In genomic region chr9:106211680-106212593, GRCm38 (mm10) we compare ENCODE assay signal across 8 mouse cellular contexts. TPM values are rescaled to one million over a fixed set of nuclear protein-coding genes. Genes with fewer than 3 reads are reported as not detected.
DNase-seq lines count a peak whose midpoint lies in the region; ATAC-seq and TF ChIP-seq lines count a peak whose summit lies in the region.

No protein-coding gene starts in this region.

- peaks cover 64% of the 10 kb centered on the region for H3K36me3 ChIP-seq in embryonic facial prominence, embryonic 10.5 days (replicated peaks)
- no peaks in the 10 kb centered on the region for H3K36me3 ChIP-seq in heart, adult 2 months (ENCODE audit: control insufficient read depth, insufficient read depth, low read length)
- H3K36me3 ChIP-seq in kidney, adult 2 months (ENCODE audit: control insufficient read depth, insufficient read depth, low read length): peaks cover 2% of the 10 kb centered on the region; the same call in 1 of the 2 replicates
- peaks cover 15% of the 10 kb centered on the region; the same call in 1 of the 2 replicates for H3K36me3 ChIP-seq in liver, embryonic 11.5 days (ENCODE audit: control insufficient read depth, insufficient read depth, low read length)
- peaks cover 32% of the 10 kb centered on the region for H3K36me3 ChIP-seq in stomach, embryonic 14.5 days (ENCODE audit: control insufficient read depth, insufficient read depth, low read length)

- H3K27me3 ChIP-seq in embryonic facial prominence, embryonic 10.5 days (replicated peaks; ENCODE audit: low read depth, poor library complexity, severe bottlenecking): no peaks in the 10 kb centered on the region
- no peaks in the 10 kb centered on the region for H3K27me3 ChIP-seq in heart, adult 2 months (ENCODE audit: control insufficient read depth, insufficient read depth, low read length)
- no peaks in the 10 kb centered on the region for H3K27me3 ChIP-seq in kidney, adult 2 months (replicated peaks; ENCODE audit: control insufficient read depth, insufficient read depth, low read length)
- H3K27me3 ChIP-seq in liver, embryonic 11.5 days (replicated peaks; ENCODE audit: control insufficient read depth, insufficient read depth, low read length): no peaks in the 10 kb centered on the region
- H3K27me3 ChIP-seq in stomach, embryonic 14.5 days (ENCODE audit: control insufficient read depth, insufficient read depth, low read length): no peaks in the 10 kb centered on the region

- H3K4me1 ChIP-seq in embryonic facial prominence, embryonic 10.5 days: peaks cover 15% of the 10 kb centered on the region
- peaks cover 3% of the 10 kb centered on the region; the same call in 1 of the 2 replicates for H3K4me1 ChIP-seq in heart, adult 2 months (ENCODE audit: control insufficient read depth, insufficient read depth, low read length)
- H3K4me1 ChIP-seq in kidney, adult 2 months (ENCODE audit: control insufficient read depth, insufficient read depth, low read length): 0 out of 2 replicates have a peak, but pooled peaks cover 5% of the 10 kb centered on the region
- 0 out of 2 replicates have a peak, but pooled peaks cover 5% of the 10 kb centered on the region for H3K4me1 ChIP-seq in liver, embryonic 11.5 days (replicated peaks; ENCODE audit: control insufficient read depth, insufficient read depth, low read length)
- H3K4me1 ChIP-seq in stomach, embryonic 14.5 days (ENCODE audit: control insufficient read depth, insufficient read depth, low read length): peaks cover 4% of the 10 kb centered on the region; the same call in 1 of the 2 replicates

- peak; percentile 79 for ATAC-seq in liver, embryonic 11.5 days (replicated peaks; ENCODE audit: low FRiP score)
- peak; percentile 64 for ATAC-seq in stomach, embryonic 14.5 days (ENCODE audit: insufficient number of reproducible peaks, insufficient read depth, low FRiP score, low read depth)

- 18% methylated on average over 37 of the region's 37 CpGs for WGBS in embryonic facial prominence, embryonic 10.5 days
- WGBS in heart, adult 2 months: 27% methylated on average over 37 of the region's 37 CpGs
- 22% methylated on average over 37 of the region's 37 CpGs for WGBS in kidney, adult 2 months
- WGBS in liver, embryonic 11.5 days: 32% methylated on average over 37 of the region's 37 CpGs
- WGBS in stomach, embryonic 14.5 days: 22% methylated on average over 37 of the region's 37 CpGs

- DNase-seq in 3134 (ENCODE audit: extremely low read depth, insufficient read length, low spot score): peak; percentile 70
- peak; percentile 94 for DNase-seq in adrenal gland, postnatal 14 days
- peak; percentile 92 for DNase-seq in embryonic facial prominence, embryonic 10.5 days (ENCODE audit: low spot score)
- DNase-seq in heart, adult 2 months: peak; percentile 85 to 87
- DNase-seq in kidney, adult 2 months: peak; percentile 89
- DNase-seq in liver, embryonic 11.5 days (ENCODE audit: low spot score): peak; percentile 84
- peak; percentile 82 to 88 for DNase-seq in natural killer cell, adult 2 months (ENCODE audit: low spot score in 2 of 2)

- peak overlapping the region; percentile 82 for H3K27ac ChIP-seq in embryonic facial prominence, embryonic 10.5 days (replicated peaks)
- peak overlapping the region; percentile 37; the same call in 1 of the 2 replicates for H3K27ac ChIP-seq in heart, adult 2 months
- no peak overlapping the region for H3K27ac ChIP-seq in kidney, adult 2 months (ENCODE audit: insufficient read depth, low read depth, low read length)
- no peak overlapping the region for H3K27ac ChIP-seq in liver, embryonic 11.5 days (ENCODE audit: low read depth, low read length)
- H3K27ac ChIP-seq in stomach, embryonic 14.5 days (ENCODE audit: low read length): peak overlapping the region; percentile 53; the same call in 1 of the 2 replicates

- no peak for TF ChIP-seq POLR2A in heart, adult 2 months (IDR thresholded peaks at IDR 0.05; ENCODE audit: insufficient read depth, low read depth, low read length)
- no peak for TF ChIP-seq POLR2A in kidney, adult 2 months (IDR thresholded peaks at IDR 0.05; ENCODE audit: low read depth, low read length)

- peak overlapping the region; percentile 60 for H3K4me2 ChIP-seq in liver, embryonic 11.5 days
- H3K4me2 ChIP-seq in stomach, embryonic 14.5 days (replicated peaks; ENCODE audit: low read depth, low read length): peak overlapping the region; percentile 41

- peaks cover 5% of the 10 kb centered on the region for H3K79me2 ChIP-seq in heart, adult 2 months (replicated peaks; ENCODE audit: control insufficient read depth, insufficient read depth, low read length)

- H3K9me3 ChIP-seq in embryonic facial prominence, embryonic 10.5 days: no peaks in the 10 kb centered on the region
- no peaks in the 10 kb centered on the region for H3K9me3 ChIP-seq in liver, embryonic 11.5 days (ENCODE audit: control insufficient read depth, low read length)
- H3K9me3 ChIP-seq in stomach, embryonic 14.5 days (ENCODE audit: control insufficient read depth, low read depth, low read length): no peaks in the 10 kb centered on the region

- intact Hi-C loops in heart, adult 2 months (cut with DNase I): loop anchor here (5.0 kb wide), 4 partner anchors 40 to 90 kb away; partner anchors contain the start of genes Glyctk and Wdr82

- H3K4me3 ChIP-seq in embryonic facial prominence, embryonic 10.5 days: peak overlapping the region; percentile 51
- H3K4me3 ChIP-seq in heart, adult 2 months: peak overlapping the region; percentile 5; the same call in 1 of the 2 replicates
- H3K4me3 ChIP-seq in kidney, adult 2 months (ENCODE audit: insufficient read depth, low read depth, low read length): peak overlapping the region; percentile 34
- H3K4me3 ChIP-seq in liver, embryonic 11.5 days (ENCODE audit: low read depth, low read length): peak overlapping the region; percentile 25; the same call in 1 of the 2 replicates
- H3K4me3 ChIP-seq in stomach, embryonic 14.5 days (ENCODE audit: low read depth, low read length): peak overlapping the region; percentile 10; the same call in 1 of the 2 replicates

- TF ChIP-seq CTCF in heart, adult 2 months (IDR thresholded peaks at IDR 0.05): no peak; the same call in 1 of the 2 replicates
- TF ChIP-seq CTCF in kidney, adult 2 months (conservative IDR thresholded peaks at IDR 0.05; ENCODE audit: insufficient read depth, insufficient read length, low read depth, low read length): peak; percentile 99

- peak; percentile 61; the same call in 1 of the 2 replicates for TF ChIP-seq EP300 in heart, adult 2 months (IDR thresholded peaks at IDR 0.05; ENCODE audit: insufficient read depth, low read depth, low read length)

- H3K9ac ChIP-seq in heart, adult 2 months (ENCODE audit: low read depth, low read length): peak overlapping the region; percentile 11
- H3K9ac ChIP-seq in liver, embryonic 11.5 days (ENCODE audit: low read depth, low read length): peak overlapping the region; percentile 39; the same call in 1 of the 2 replicates
- H3K9ac ChIP-seq in stomach, embryonic 14.5 days (replicated peaks; ENCODE audit: low read depth, low read length): no peak overlapping the region

RNA-seq across cellular contexts. Expression of gene Twf2, which starts 9.0 kb away (rescaled TPM):
- total RNA-seq in adrenal gland, postnatal 14 days (2021): 43.6 and 54.3 TPM in 2 replicates
- polyA plus RNA-seq in embryonic facial prominence, embryonic 10.5 days (2016; fragmentation: Nextera tagmentation; extraction: Ambion mirVana): 69.5 and 74.7 TPM in 2 replicates
- total RNA-seq in heart, adult 2 months (2021): 100 to 1,000 TPM; 182 to 219 TPM
- 251 and 268 TPM in 2 replicates for polyA plus RNA-seq in heart, adult 2 months (2012; rRNA removed)
- polyA plus RNA-seq in kidney, adult 2 months (2012; rRNA removed): 24.4 and 29.7 TPM in 2 replicates
- polyA plus RNA-seq in liver, embryonic 11.5 days (2014; fragmentation: Nextera tagmentation; extraction: Ambion mirVana): 58.4 and 61.1 TPM in 2 replicates
- 67.7 and 69.3 TPM in 2 replicates for polyA plus RNA-seq in stomach, embryonic 14.5 days (2014; fragmentation: Nextera tagmentation; extraction: Ambion mirVana)

RNA-seq across cellular contexts. Expression of gene Tlr9, which starts 10.5 kb away (rescaled TPM):
- 1.3 and 3.8 TPM in 2 replicates for total RNA-seq in adrenal gland, postnatal 14 days (2021)
- polyA plus RNA-seq in embryonic facial prominence, embryonic 10.5 days (2016; fragmentation: Nextera tagmentation; extraction: Ambion mirVana): not detected in 2 replicates
- under 1 TPM; 0.39 to 0.47 TPM for total RNA-seq in heart, adult 2 months (2021)
- polyA plus RNA-seq in heart, adult 2 months (2012; rRNA removed): 1.1 and 1.9 TPM in 2 replicates
- polyA plus RNA-seq in kidney, adult 2 months (2012; rRNA removed): 2.0 and 4.2 TPM in 2 replicates
- polyA plus RNA-seq in liver, embryonic 11.5 days (2014; fragmentation: Nextera tagmentation; extraction: Ambion mirVana): not detected in 2 replicates
- 0.13 TPM in 1 of 2 replicates, not detected in the other for polyA plus RNA-seq in stomach, embryonic 14.5 days (2014; fragmentation: Nextera tagmentation; extraction: Ambion mirVana)

RNA-seq across cellular contexts. Expression of gene Ppm1m, which starts 12.4 kb away (rescaled TPM):
- 133 and 136 TPM in 2 replicates for total RNA-seq in adrenal gland, postnatal 14 days (2021)
- 50.2 and 54.1 TPM in 2 replicates for polyA plus RNA-seq in embryonic facial prominence, embryonic 10.5 days (2016; fragmentation: Nextera tagmentation; extraction: Ambion mirVana)
- 10 to 100 TPM; 10.8 to 12.1 TPM for total RNA-seq in heart, adult 2 months (2021)
- polyA plus RNA-seq in heart, adult 2 months (2012; rRNA removed): 17.4 and 18.9 TPM in 2 replicates
- 28.5 and 32.6 TPM in 2 replicates for polyA plus RNA-seq in kidney, adult 2 months (2012; rRNA removed)
- polyA plus RNA-seq in liver, embryonic 11.5 days (2014; fragmentation: Nextera tagmentation; extraction: Ambion mirVana): 25.3 and 26.9 TPM in 2 replicates
- 35.6 and 38.3 TPM in 2 replicates for polyA plus RNA-seq in stomach, embryonic 14.5 days (2014; fragmentation: Nextera tagmentation; extraction: Ambion mirVana)

RNA-seq across cellular contexts. Expression of gene Alas1, which starts 36.5 kb away (rescaled TPM):
- total RNA-seq in adrenal gland, postnatal 14 days (2021): 1,325 and 1,932 TPM in 2 replicates
- polyA plus RNA-seq in embryonic facial prominence, embryonic 10.5 days (2016; fragmentation: Nextera tagmentation; extraction: Ambion mirVana): 72.1 and 80.7 TPM in 2 replicates
- 100 to 1,000 TPM; 438 to 443 TPM for total RNA-seq in heart, adult 2 months (2021)
- 382 and 470 TPM in 2 replicates for polyA plus RNA-seq in heart, adult 2 months (2012; rRNA removed)
- 315 and 343 TPM in 2 replicates for polyA plus RNA-seq in kidney, adult 2 months (2012; rRNA removed)
- 57.4 and 67.9 TPM in 2 replicates for polyA plus RNA-seq in liver, embryonic 11.5 days (2014; fragmentation: Nextera tagmentation; extraction: Ambion mirVana)
- polyA plus RNA-seq in stomach, embryonic 14.5 days (2014; fragmentation: Nextera tagmentation; extraction: Ambion mirVana): 105 and 112 TPM in 2 replicates

RNA-seq across cellular contexts. Expression of gene Wdr82, which starts 41.2 kb away (rescaled TPM):
- total RNA-seq in adrenal gland, postnatal 14 days (2021): 83.9 and 84.7 TPM in 2 replicates
- 28.4 and 28.8 TPM in 2 replicates for polyA plus RNA-seq in embryonic facial prominence, embryonic 10.5 days (2016; fragmentation: Nextera tagmentation; extraction: Ambion mirVana)
- total RNA-seq in heart, adult 2 months (2021): 10 to 100 TPM; 35.1 to 37.0 TPM
- 30.5 and 61.6 TPM in 2 replicates for polyA plus RNA-seq in heart, adult 2 months (2012; rRNA removed)
- polyA plus RNA-seq in kidney, adult 2 months (2012; rRNA removed): 37.6 and 38.9 TPM in 2 replicates
- polyA plus RNA-seq in liver, embryonic 11.5 days (2014; fragmentation: Nextera tagmentation; extraction: Ambion mirVana): 18.8 TPM in 2 replicates
- 29.0 and 31.3 TPM in 2 replicates for polyA plus RNA-seq in stomach, embryonic 14.5 days (2014; fragmentation: Nextera tagmentation; extraction: Ambion mirVana)

Comparison
In these comparisons a context has a peak if more than half of its experiments do, and no peak if none do; other contexts are left out.
1. H3K27ac ChIP-seq: peak in embryonic facial prominence, embryonic 10.5 days (single experiment), heart, adult 2 months (single experiment) and stomach, embryonic 14.5 days (single experiment); none in kidney, adult 2 months (single experiment) and liver, embryonic 11.5 days (single experiment).
2. Peak in every context shown above with its lines, with median percentiles within 50 percentile points of each other: DNase-seq and H3K4me3 ChIP-seq.